Mouse (Mus musculus) embryonic facial prominence, embryonic 14.5 days (tissue): Measurements from ENCODE around the gene Iqch. TPM values are rescaled to one million over a fixed set of nuclear protein-coding genes. Genes with fewer than 3 reads are reported as not detected.

Source experiments
- ATAC-seq: fragments of 200-750 bp; cut with Nextera tagmentation; 2 replicates; pipeline ENCODE4 v1.8.0; 2017; ENCODE audit warnings: low read depth, moderate number of reproducible peaks, moderate TSS enrichment
- DNase-seq: peaks from one replicate; pipeline ENCODE4 v3.0.0-alpha.2; 2015; ENCODE audit warnings: low spot score
- H3K27ac ChIP-seq: fragments of 300-500 bp; sonication (generic); replicated peaks from 2 replicates; pipeline ENCODE4 v1.5.1; 2014; ENCODE audit warnings: low read depth, mild to moderate bottlenecking, low read length, moderate library complexity
- H3K27me3 ChIP-seq: fragments of 300-500 bp; sonication (generic); replicated peaks from 2 replicates; pipeline ENCODE4 v1.6.1; 2014; ENCODE audit warnings: low read length; ENCODE audit not compliant: control insufficient read depth, insufficient read depth
- H3K36me3 ChIP-seq: fragments of 300-500 bp; sonication (generic); 2 replicates; pipeline ENCODE4 v1.6.1; 2014; ENCODE audit warnings: low read length, mixed read lengths; ENCODE audit not compliant: control insufficient read depth, insufficient read depth
- H3K4me1 ChIP-seq: fragments of 300-500 bp; sonication (generic); 2 replicates; pipeline ENCODE4 v1.6.1; 2014; ENCODE audit warnings: antibody characterized with exemption, low read length; ENCODE audit not compliant: control insufficient read depth, insufficient read depth
- H3K4me2 ChIP-seq: fragments of 300-500 bp; sonication (generic); 2 replicates; pipeline ENCODE4 v1.6.1; 2014; ENCODE audit warnings: low read depth, mild to moderate bottlenecking, low read length, moderate library complexity, mixed read lengths
- H3K4me3 ChIP-seq: fragments of 300-500 bp; sonication (generic); 2 replicates; pipeline ENCODE4 v1.5.1; 2014; ENCODE audit warnings: low read depth, mild to moderate bottlenecking, low read length
- H3K9ac ChIP-seq: fragments of 300-500 bp; sonication (generic); 2 replicates; pipeline ENCODE4 v1.6.1; 2014; ENCODE audit warnings: low read depth, mild to moderate bottlenecking, low read length, moderate library complexity, mixed read lengths
- H3K9me3 ChIP-seq: fragments of 300-500 bp; sonication (generic); 2 replicates; pipeline ENCODE4 v1.6.1; 2016; ENCODE audit warnings: low read length; ENCODE audit not compliant: control insufficient read depth
- WGBS: fragments of 180-500 bp; shearing (Covaris S2); extraction: QIAGEN DNeasy Blood & Tissue Kit; methylation state at CpG from one replicate; pipeline ENCODE4 v1.1.7; 2014; 5-methylcytosine and 5-hydroxymethylcytosine counted together
- polyA plus RNA-seq: library from polyadenylated mRNA; unstranded; fragments of >200 nt; fragmentation: Nextera tagmentation; extraction: Ambion mirVana; gene quantifications from 2 replicates; pipeline ENCODE4 v1.2.1, GENCODE M21; 2014

The Iqch gene
- polyA plus RNA-seq, 1 experiment from 2014 or later: 0.22 TPM

- ATAC-seq (no peak), DNase-seq (no peak)
- no peak overlapping the region for H3K4me3 ChIP-seq
- peaks cover 7% of the 10 kb centered on the region; the same call in 1 of the 2 replicates for H3K27me3 ChIP-seq
- no peaks in the 10 kb centered on the region for H3K9me3 ChIP-seq
- H3K4me1 ChIP-seq: no peaks in the 10 kb centered on the region
- no peak overlapping the region for H3K9ac ChIP-seq
- WGBS: 71% methylated on average over 8 of the region's 8 CpGs
- no peak overlapping the region for H3K4me2 ChIP-seq
- H3K36me3 ChIP-seq: no peaks in the 10 kb centered on the region
- no peak overlapping the region for H3K27ac ChIP-seq
Measured at GRCm38 (mm10) chr9:63507110-63507509, 95.2 kb downstream of the Iqch start.

- Histone ChIP-seq H3K9me3 (no peaks in the 10 kb centered on the region), H3K36me3 (no peaks in the 10 kb centered on the region), H3K9ac (no peak overlapping the region), H3K4me1 (no peaks in the 10 kb centered on the region), H3K27ac (no peak overlapping the region), H3K27me3 (0 out of 2 replicates have a peak, but pooled peaks cover 7% of the 10 kb centered on the region), H3K4me2 (no peak overlapping the region), H3K4me3 (no peak overlapping the region)
- 48% methylated on average over 2 of the region's 2 CpGs for WGBS
- no peak for ATAC-seq
- DNase-seq: no peak
Measured at GRCm38 (mm10) chr9:63503890-63504289, 98.4 kb downstream of the Iqch start.

- Histone ChIP-seq H3K9ac (no peak overlapping the region), H3K27me3 (0 out of 2 replicates have a peak, but pooled peaks cover 3% of the 10 kb centered on the region), H3K4me1 (no peaks in the 10 kb centered on the region), H3K4me2 (no peak overlapping the region), H3K27ac (no peak overlapping the region), H3K9me3 (no peaks in the 10 kb centered on the region), H3K4me3 (no peak overlapping the region), H3K36me3 (no peaks in the 10 kb centered on the region)
- WGBS: 90% methylated on average over 1 of the region's 1 CpGs
- ATAC-seq (no peak), DNase-seq (no peak)
Measured at GRCm38 (mm10) chr9:63501516-63501915, 100.8 kb downstream of the Iqch start.

GRCm38 (mm10) chr9:63499912-63500311 lies 102.4 kb downstream of the Iqch start:
- no peak overlapping the region for H3K9ac ChIP-seq
- DNase-seq (no peak), ATAC-seq (no peak)

GRCm38 (mm10) chr9:63495786-63496185 lies 106.5 kb downstream of the Iqch start:
- no peak for ATAC-seq
- 86% methylated on average over 2 of the region's 2 CpGs for WGBS
- H3K4me1 ChIP-seq: no peaks in the 10 kb centered on the region

More at GRCm38 (mm10) chr9:63499912-63500311, 102.4 kb downstream of the Iqch start:
- Histone ChIP-seq H3K9me3 (no peaks in the 10 kb centered on the region), H3K4me3 (no peak overlapping the region), H3K4me2 (no peak overlapping the region), H3K36me3 (no peaks in the 10 kb centered on the region), H3K4me1 (no peaks in the 10 kb centered on the region), H3K27me3 (no peaks in the 10 kb centered on the region), H3K27ac (no peak overlapping the region)
- WGBS: 80% methylated on average over 8 of the region's 8 CpGs

GRCm38 (mm10) chr9:63493746-63494145 lies 108.5 kb downstream of the Iqch start:
- H3K9ac ChIP-seq: no peak overlapping the region
- no peak for ATAC-seq

More at GRCm38 (mm10) chr9:63495786-63496185, 106.5 kb downstream of the Iqch start:
- H3K9me3 ChIP-seq: no peaks in the 10 kb centered on the region
- H3K36me3 ChIP-seq: no peaks in the 10 kb centered on the region
- H3K27me3 ChIP-seq: 0 out of 2 replicates have a peak, but pooled peaks cover 3% of the 10 kb centered on the region
- no peak for DNase-seq
- no peak overlapping the region for H3K4me3 ChIP-seq
- H3K9ac ChIP-seq: no peak overlapping the region
- no peak overlapping the region for H3K4me2 ChIP-seq
- H3K27ac ChIP-seq: no peak overlapping the region

GRCm38 (mm10) chr9:63492291-63492690 lies 110.0 kb downstream of the Iqch start:
- no peak overlapping the region for H3K9ac ChIP-seq
- H3K4me2 ChIP-seq: no peak overlapping the region
- WGBS: 27% methylated on average over 9 of the region's 9 CpGs
- H3K36me3 ChIP-seq: no peaks in the 10 kb centered on the region
- no peaks in the 10 kb centered on the region for H3K9me3 ChIP-seq
- 0 out of 2 replicates have a peak, but pooled peaks cover 3% of the 10 kb centered on the region for H3K27me3 ChIP-seq
- ATAC-seq: no peak
- no peaks in the 10 kb centered on the region for H3K4me1 ChIP-seq
- H3K27ac ChIP-seq: no peak overlapping the region
- no peak overlapping the region for H3K4me3 ChIP-seq
- peak; percentile 44 for DNase-seq

More at GRCm38 (mm10) chr9:63493746-63494145, 108.5 kb downstream of the Iqch start:
- Histone ChIP-seq H3K4me2 (no peak overlapping the region), H3K27me3 (0 out of 2 replicates have a peak, but pooled peaks cover 3% of the 10 kb centered on the region), H3K4me3 (no peak overlapping the region), H3K27ac (no peak overlapping the region), H3K4me1 (no peaks in the 10 kb centered on the region), H3K9me3 (no peaks in the 10 kb centered on the region), H3K36me3 (no peaks in the 10 kb centered on the region)
- no peak for DNase-seq
- WGBS: 88% methylated on average over 4 of the region's 4 CpGs

- H3K36me3 ChIP-seq: no peaks in the 10 kb centered on the region
- WGBS: 63% methylated on average over 12 of the region's 12 CpGs
- H3K27me3 ChIP-seq: 0 out of 2 replicates have a peak, but pooled peaks cover 3% of the 10 kb centered on the region
- H3K4me1 ChIP-seq: no peaks in the 10 kb centered on the region
- DNase-seq (peak; percentile 31), ATAC-seq (no peak)
- H3K27ac ChIP-seq: no peak overlapping the region
- H3K4me3 ChIP-seq: no peak overlapping the region
- no peak overlapping the region for H3K4me2 ChIP-seq
- no peak overlapping the region for H3K9ac ChIP-seq
- H3K9me3 ChIP-seq: no peaks in the 10 kb centered on the region
Measured at GRCm38 (mm10) chr9:63490521-63491307, 111.6 kb downstream of the Iqch start.
